Mouse (Mus musculus) small intestine, adult 2 months (tissue): ENCODE measurements around the gene Marco. TPM values are rescaled to one million over a fixed set of nuclear protein-coding genes. Genes with fewer than 3 reads are reported as not detected.

ENCODE experiments used
- H3K27ac ChIP-seq: fragments of 200-500 bp; 2 replicates; pipeline ENCODE4 v1.5.1; 2012; ENCODE audit warnings: low read depth, low read length, control low read depth, inconsistent platforms; ENCODE audit not compliant: insufficient read depth
- H3K27me3 ChIP-seq: fragments of 200-500 bp; 2 replicates; pipeline ENCODE4 v1.6.1; 2012; ENCODE audit warnings: mild to moderate bottlenecking, moderate library complexity, low read length, inconsistent platforms; ENCODE audit not compliant: control insufficient read depth, insufficient read depth
- H3K36me3 ChIP-seq: fragments of 200-500 bp; 2 replicates; pipeline ENCODE4 v1.6.1; 2012; ENCODE audit warnings: mild to moderate bottlenecking, low read length, control low read depth, inconsistent platforms; ENCODE audit not compliant: control insufficient read depth, insufficient read depth
- H3K4me1 ChIP-seq: fragments of 200-500 bp; 2 replicates; pipeline ENCODE4 v1.6.1; 2012; ENCODE audit warnings: low read length, inconsistent platforms, mixed read lengths; ENCODE audit not compliant: control insufficient read depth, insufficient read depth, insufficient read length
- H3K4me3 ChIP-seq: fragments of 200-500 bp; 2 replicates; pipeline ENCODE4 v1.5.1; 2012; ENCODE audit warnings: low read depth, mild to moderate bottlenecking, control low read depth, inconsistent platforms, low read length, moderate library complexity
- CTCF ChIP-seq: fragments of 200-500 bp; IDR thresholded peaks from 2 replicates; pipeline ENCODE4 v1.5.1; 2012; ENCODE audit warnings: low read depth, mild to moderate bottlenecking, control low read depth, inconsistent platforms, low read length, moderate library complexity, mixed read lengths; ENCODE audit not compliant: insufficient replicate concordance, insufficient read length; ENCODE audit errors: extremely low read depth
- POLR2A ChIP-seq: fragments of 200-500 bp; IDR thresholded peaks from 2 replicates; pipeline ENCODE4 v1.6.1; 2012; ENCODE audit warnings: low read depth, mild to moderate bottlenecking, control low read depth, inconsistent platforms, low read length, moderate library complexity
- WGBS: fragments of 180-500 bp; shearing (Covaris S2); methylation state at CpG from one replicate; pipeline ENCODE4 v1.1.7; 2018; 5-methylcytosine and 5-hydroxymethylcytosine counted together
- polyA plus RNA-seq: library from polyadenylated mRNA; depleted of rRNA; stranded (reverse); fragments of >200 nt; gene quantifications from 2 replicates; pipeline ENCODE4 v1.2.3, GENCODE M21; 2012; rRNA removed

Marco gene
- polyA plus RNA-seq, 1 experiment, result not detected

DNA sequence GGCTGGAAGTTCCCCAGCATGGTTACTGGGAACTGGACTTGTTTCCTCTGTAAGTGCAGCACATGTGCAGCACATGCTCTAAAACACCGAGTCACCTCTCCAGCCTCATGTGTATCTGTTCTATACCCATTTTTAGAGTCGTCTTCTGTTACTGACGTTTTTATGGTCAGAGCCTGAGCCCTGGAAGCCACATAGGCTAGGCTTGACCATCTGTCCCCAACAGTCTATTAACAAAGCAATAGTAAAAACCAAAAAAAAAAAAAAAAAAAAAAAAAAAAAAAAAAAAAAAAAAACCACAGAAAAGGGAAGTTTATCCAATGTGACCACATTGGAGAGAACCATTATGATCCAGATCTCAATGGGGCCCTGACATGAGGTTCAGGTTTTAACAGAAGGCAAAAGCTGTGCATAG is 61.6 kb downstream of the Marco start:
- no peak overlapping the region for H3K27ac ChIP-seq
- H3K27me3 ChIP-seq, result no peaks in the 10 kb centered on the region
- H3K36me3 ChIP-seq, result no peaks in the 10 kb centered on the region
- no peak for TF ChIP-seq POLR2A
- no peak for TF ChIP-seq CTCF
- no peaks in the 10 kb centered on the region for H3K4me1 ChIP-seq
- H3K4me3 ChIP-seq, result no peak overlapping the region
- 71% methylated on average over 3 of the region's 3 CpGs for WGBS

DNA sequence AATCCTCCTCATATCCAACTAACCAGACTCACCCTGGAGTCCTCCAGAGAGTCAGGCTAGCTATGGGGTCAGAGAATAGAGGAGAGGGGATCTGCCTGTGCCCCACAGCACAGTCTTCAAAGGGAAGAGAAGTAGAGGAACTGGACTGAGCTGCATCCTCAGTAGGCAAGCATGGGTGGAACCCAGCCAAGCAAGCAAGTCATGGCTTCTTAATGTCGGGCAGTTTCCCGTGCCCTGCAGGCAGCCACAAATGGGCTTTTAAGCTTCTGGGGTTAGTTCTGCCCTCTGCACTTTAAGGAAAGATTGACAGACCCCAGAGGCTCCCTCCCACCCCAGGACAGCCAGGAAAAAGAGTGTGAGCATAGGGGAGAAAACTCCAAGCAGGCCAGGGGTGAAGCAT is 63.2 kb downstream of the Marco start:
- H3K27ac ChIP-seq, result no peak overlapping the region
- H3K27me3 ChIP-seq, result no peaks in the 10 kb centered on the region
- TF ChIP-seq CTCF (no peak), POLR2A (no peak)
- 51% methylated on average over 2 of the region's 2 CpGs for WGBS
- H3K36me3 ChIP-seq, result no peaks in the 10 kb centered on the region
- no peaks in the 10 kb centered on the region for H3K4me1 ChIP-seq
- no peak overlapping the region for H3K4me3 ChIP-seq

DNA sequence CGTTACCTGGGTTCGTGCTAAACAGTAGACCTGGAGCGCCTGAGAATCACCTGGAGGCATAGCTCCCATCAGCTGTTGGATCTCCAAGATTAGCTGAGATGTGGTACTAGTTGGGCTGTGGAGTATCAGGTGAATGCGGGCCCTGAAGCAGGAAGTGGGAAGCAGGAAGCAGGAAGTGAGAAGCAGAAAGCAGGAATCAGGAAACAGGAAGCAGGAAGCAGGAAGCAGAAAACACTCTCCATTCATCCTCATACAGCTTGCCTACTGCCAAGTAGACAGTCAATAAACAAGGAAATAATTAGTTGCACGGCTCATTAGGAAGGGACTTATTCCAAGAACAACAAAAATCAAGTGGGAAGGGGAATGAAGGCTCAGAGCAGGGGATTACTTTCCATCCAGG is 69.2 kb downstream of the Marco start:
- H3K4me1 ChIP-seq, result no peaks in the 10 kb centered on the region
- no peaks in the 10 kb centered on the region for H3K36me3 ChIP-seq
- H3K27ac ChIP-seq, result no peak overlapping the region
- TF ChIP-seq CTCF (no peak), POLR2A (no peak)
- 82% methylated on average over 5 of the region's 5 CpGs for WGBS
- no peak overlapping the region for H3K4me3 ChIP-seq
- no peaks in the 10 kb centered on the region for H3K27me3 ChIP-seq

DNA sequence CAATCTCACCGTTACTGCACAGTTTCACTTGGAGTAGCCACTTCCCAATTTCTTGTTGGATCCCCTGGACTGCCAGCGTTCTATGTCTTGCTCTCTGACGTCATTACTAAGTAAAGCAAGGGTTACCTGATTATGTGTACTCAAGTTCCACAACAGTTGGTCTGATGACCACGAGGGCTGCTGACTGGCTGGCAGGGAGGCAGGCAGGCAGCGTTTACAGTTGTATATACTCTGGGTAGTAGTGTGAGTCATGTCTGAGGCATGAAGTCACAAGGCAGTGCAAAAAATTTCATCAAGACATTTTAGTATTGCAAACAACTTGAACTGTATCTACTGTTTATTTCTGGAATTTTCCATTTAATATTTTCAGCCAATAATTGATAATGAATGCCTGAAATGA is 74.7 kb downstream of the Marco start:
- no peaks in the 10 kb centered on the region for H3K36me3 ChIP-seq
- no peak overlapping the region for H3K4me3 ChIP-seq
- no peaks in the 10 kb centered on the region for H3K4me1 ChIP-seq
- H3K27ac ChIP-seq, result no peak overlapping the region
- TF ChIP-seq CTCF, result no peak
- no peak for TF ChIP-seq POLR2A
- WGBS, result 53% methylated on average over 5 of the region's 5 CpGs
- no peaks in the 10 kb centered on the region for H3K27me3 ChIP-seq

DNA sequence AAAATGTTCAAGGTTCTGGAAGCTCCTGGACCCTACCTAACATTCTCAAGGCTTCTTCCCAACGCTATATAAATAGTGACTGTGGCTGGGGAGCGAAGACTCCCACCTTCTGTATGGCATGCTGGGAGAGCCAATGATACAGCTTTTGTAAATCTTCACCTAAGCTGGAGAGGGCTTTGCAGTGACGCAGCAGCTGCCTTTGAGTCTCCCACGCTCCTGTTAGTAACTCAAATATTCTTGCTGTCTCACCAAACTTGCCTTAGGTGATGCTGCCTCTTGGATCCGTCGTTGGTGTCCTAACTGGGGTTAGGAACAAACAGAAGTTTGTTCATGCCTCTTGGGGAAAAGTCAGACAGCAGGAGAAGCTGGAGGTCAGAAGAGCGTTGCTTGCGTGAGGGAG is 79.2 kb downstream of the Marco start:
- Histone ChIP-seq H3K4me3 (no peak overlapping the region), H3K27me3 (no peaks in the 10 kb centered on the region), H3K36me3 (no peaks in the 10 kb centered on the region), H3K27ac (no peak overlapping the region), H3K4me1 (no peaks in the 10 kb centered on the region)
- no peak for TF ChIP-seq CTCF
- TF ChIP-seq POLR2A, result no peak
- 38% methylated on average over 8 of the region's 8 CpGs for WGBS

Other genes with a start within 250 kb of the Marco start
- gene Steap3, start 232.3 kb downstream of the Marco start, polyA plus RNA-seq, result 11.2 and 12.9 TPM in 2 replicates
- gene C1ql2, start 164.4 kb downstream of the Marco start, polyA plus RNA-seq, result not detected in 2 replicates
- not detected in 2 replicates for gene En1, start 97.4 kb upstream of the Marco start, polyA plus RNA-seq